In genomic region chr2:138256851-138257471, GRCm38 (mm10) we compare ENCODE assay signal across 8 mouse cellular contexts. TPM values are rescaled to one million over a fixed set of nuclear protein-coding genes. Genes with fewer than 3 reads are reported as not detected.
A peak's percentile ranks its signal among the peaks of the same experiment; 100 is the strongest.
DNase-seq lines count a peak whose midpoint lies in the region; TF ChIP-seq lines count a peak whose summit lies in the region.

No protein-coding gene starts in this region.

- TF ChIP-seq CTCF in testis, adult 2 months (IDR thresholded peaks at IDR 0.05; ENCODE audit: control insufficient read depth, insufficient read depth, insufficient replicate concordance, low read depth, low read length): no peak
- TF ChIP-seq CTCF in liver, adult 2 months (IDR thresholded peaks at IDR 0.05; ENCODE audit: low read depth, low read length): no peak

- DNase-seq in testis, postnatal 10 days (ENCODE audit: low spot score): no peak
- peak; percentile 66 for DNase-seq in embryonic facial prominence, embryonic 10.5 days (ENCODE audit: low spot score)
- DNase-seq in hindbrain, embryonic 10.5 days (ENCODE audit: low spot score): no peak
- peak; percentile 27 for DNase-seq in liver, adult 2 months (ENCODE audit: extremely low read depth, low read depth, low spot score)
- peak; percentile 69 for DNase-seq in neural tube, embryonic 10.5 days (ENCODE audit: extremely low spot score, low spot score)
- no peak for DNase-seq in left cerebral cortex, adult 9 months (ENCODE audit: low spot score in 2 of 2)
- no peak for DNase-seq in cerebellum, postnatal 14 days

- H3K4me3 ChIP-seq in testis, adult 2 months (ENCODE audit: control insufficient read depth, low read depth, low read length): peak overlapping the region; percentile 95
- H3K4me3 ChIP-seq in embryonic facial prominence, embryonic 10.5 days: peak overlapping the region; percentile 95
- peak overlapping the region; percentile 77 for H3K4me3 ChIP-seq in hindbrain, embryonic 10.5 days
- H3K4me3 ChIP-seq in liver, adult 2 months (ENCODE audit: insufficient read depth, low read depth, low read length): peak overlapping the region; percentile 99

- H3K4me1 ChIP-seq in testis, adult 2 months (ENCODE audit: control insufficient read depth, insufficient read depth, low read length): peaks cover 6% of the 10 kb centered on the region
- peaks cover 36% of the 10 kb centered on the region for H3K4me1 ChIP-seq in embryonic facial prominence, embryonic 10.5 days
- H3K4me1 ChIP-seq in hindbrain, embryonic 10.5 days (replicated peaks): peaks cover 30% of the 10 kb centered on the region
- H3K4me1 ChIP-seq in liver, adult 2 months (ENCODE audit: control insufficient read depth, insufficient read depth, low read length): peaks cover 4% of the 10 kb centered on the region; the same call in 1 of the 2 replicates

- TF ChIP-seq POLR2A in testis, adult 2 months (IDR thresholded peaks at IDR 0.05; ENCODE audit: control insufficient read depth, low read depth, low read length): no peak
- TF ChIP-seq POLR2A in liver, adult 2 months (IDR thresholded peaks at IDR 0.05; ENCODE audit: extremely low read depth, insufficient read depth, low read length): no peak

- under 1% methylated on average over 45 of the region's 51 CpGs for WGBS in embryonic facial prominence, embryonic 10.5 days
- under 1% methylated on average over 44 of the region's 51 CpGs for WGBS in hindbrain, embryonic 10.5 days
- 1% methylated on average over 50 of the region's 51 CpGs for WGBS in liver, adult 2 months

- H3K27ac ChIP-seq in testis, adult 2 months (ENCODE audit: control insufficient read depth, insufficient read depth, low read depth, low read length): peak overlapping the region; percentile 91; the same call in 1 of the 2 replicates
- peak overlapping the region; percentile 98 for H3K27ac ChIP-seq in embryonic facial prominence, embryonic 10.5 days (replicated peaks)
- peak overlapping the region; percentile 99 for H3K27ac ChIP-seq in hindbrain, embryonic 10.5 days
- peak overlapping the region; percentile 68; the same call in 1 of the 2 replicates for H3K27ac ChIP-seq in liver, adult 2 months (replicated peaks; ENCODE audit: insufficient read depth, low read depth, low read length)

- peak overlapping the region; percentile 87 for H3K9ac ChIP-seq in liver, adult 2 months (ENCODE audit: low read depth, low read length)

- H3K79me2 ChIP-seq in liver, adult 2 months (ENCODE audit: control insufficient read depth, insufficient read depth, low read length): peaks cover 16% of the 10 kb centered on the region

- H3K36me3 ChIP-seq in testis, adult 2 months (ENCODE audit: control insufficient read depth, insufficient read depth, low read length): no peaks in the 10 kb centered on the region
- H3K36me3 ChIP-seq in embryonic facial prominence, embryonic 10.5 days (replicated peaks): no peaks in the 10 kb centered on the region
- no peaks in the 10 kb centered on the region for H3K36me3 ChIP-seq in hindbrain, embryonic 10.5 days
- no peaks in the 10 kb centered on the region for H3K36me3 ChIP-seq in liver, adult 2 months (ENCODE audit: control insufficient read depth, insufficient read depth, low read length)

- H3K27me3 ChIP-seq in testis, adult 2 months (ENCODE audit: control insufficient read depth, insufficient read depth, low read length): no peaks in the 10 kb centered on the region
- H3K27me3 ChIP-seq in embryonic facial prominence, embryonic 10.5 days (replicated peaks; ENCODE audit: low read depth, poor library complexity, severe bottlenecking): no peaks in the 10 kb centered on the region
- no peaks in the 10 kb centered on the region for H3K27me3 ChIP-seq in hindbrain, embryonic 10.5 days (ENCODE audit: insufficient read depth, poor library complexity, severe bottlenecking)
- H3K27me3 ChIP-seq in liver, adult 2 months (ENCODE audit: control insufficient read depth, insufficient read depth, low read length): no peaks in the 10 kb centered on the region

- no peaks in the 10 kb centered on the region for H3K9me3 ChIP-seq in embryonic facial prominence, embryonic 10.5 days
- H3K9me3 ChIP-seq in hindbrain, embryonic 10.5 days: no peaks in the 10 kb centered on the region

RNA-seq across cellular contexts. Expression of gene Btbd3, which starts 0.6 kb away (rescaled TPM):
- 1.4 and 1.6 TPM in 2 replicates for polyA plus RNA-seq in testis, adult 2 months (2012; rRNA removed)
- polyA plus RNA-seq in embryonic facial prominence, embryonic 10.5 days (2016; fragmentation: Nextera tagmentation; extraction: Ambion mirVana): 18.0 and 18.6 TPM in 2 replicates
- polyA plus RNA-seq in hindbrain, embryonic 10.5 days (2016; fragmentation: Nextera tagmentation; extraction: Ambion mirVana): 13.8 and 18.3 TPM in 2 replicates
- 2.7 and 3.6 TPM in 2 replicates for total RNA-seq in liver, adult 2 months (2014; rRNA removed)
- 1.4 and 1.7 TPM in 2 replicates for polyA plus RNA-seq in liver, adult 2 months (2012; rRNA removed)

Comparison
In these comparisons a context has a peak if more than half of its experiments do, and no peak if none do; other contexts are left out.
1. DNase-seq: peak in embryonic facial prominence, embryonic 10.5 days (single experiment), liver, adult 2 months (single experiment) and neural tube, embryonic 10.5 days (single experiment); none in testis, postnatal 10 days (single experiment), hindbrain, embryonic 10.5 days (single experiment), left cerebral cortex, adult 9 months (0 of 2) and cerebellum, postnatal 14 days (0 of 2).
2. Peak in every context shown above with its lines, with median percentiles within 50 percentile points of each other: H3K27ac ChIP-seq and H3K4me3 ChIP-seq.